Mouse (Mus musculus) B cell, adult (primary cell): ENCODE measurements around the gene Pcx. TPM values are rescaled to one million over a fixed set of nuclear protein-coding genes. Genes with fewer than 3 reads are reported as not detected.

ENCODE experiments used
- total RNA-seq: library from RNA; stranded (reverse); gene quantifications from 4 replicates; pipeline ENCODE4 v1.2.4, GENCODE M21; 2023; ENCODE audit not compliant: inconsistent age

Gene Pcx
- 3.8 to 8.0 TPM (median 4.9 TPM) in 4 replicates for total RNA-seq

DNA sequence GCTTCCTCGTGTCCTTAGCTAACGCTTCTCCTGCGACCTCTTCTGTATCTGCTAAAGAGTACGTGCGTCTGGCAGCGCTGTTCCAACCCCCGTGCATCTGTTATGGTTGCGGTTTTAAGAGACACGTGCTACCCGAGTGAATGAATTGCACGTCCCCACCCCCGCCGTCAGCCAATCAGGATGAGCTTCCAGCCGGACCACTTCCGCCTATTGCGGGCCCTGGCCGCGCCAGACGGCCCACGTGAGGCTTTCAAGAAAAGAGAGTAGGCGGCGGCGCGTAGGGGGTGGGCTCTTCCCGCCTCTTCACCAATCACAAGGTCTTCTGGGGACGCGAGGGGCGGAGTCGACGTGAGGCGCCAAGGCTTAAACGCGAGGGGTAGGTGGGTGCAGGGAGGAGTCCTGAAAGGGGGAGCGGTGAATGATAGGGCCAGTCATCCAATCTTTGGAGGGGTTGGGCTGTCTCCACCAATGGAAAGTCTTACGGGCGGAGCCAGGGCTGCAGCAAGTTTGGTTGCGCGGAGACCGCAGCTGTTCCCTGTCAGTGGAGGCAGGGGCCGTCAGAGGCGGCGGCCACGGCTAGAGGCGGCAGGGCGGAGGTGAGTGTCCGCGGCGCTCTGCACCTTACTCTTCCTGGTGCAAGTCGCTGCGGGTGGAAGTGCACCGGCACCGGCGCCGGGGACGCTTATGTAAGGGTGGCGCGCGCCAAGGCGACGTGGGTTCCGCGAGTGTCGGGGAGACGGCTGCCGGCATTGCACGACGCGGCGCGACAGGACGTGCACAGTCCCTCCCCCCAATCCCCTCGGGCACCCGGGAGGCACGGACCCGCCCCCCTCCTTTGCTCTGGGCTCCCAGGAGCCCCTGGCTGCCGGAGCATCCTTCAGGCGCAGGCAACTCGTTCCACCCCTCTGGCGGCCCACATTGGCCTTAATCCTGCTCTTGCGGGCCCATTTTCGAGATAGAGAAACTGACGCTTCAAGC, at the start of gene Pcx:
Gene Pcx, plus strand, starts transcription at position 487 of the 978 bp plus-strand sequence.

GRCm38 (mm10) chr19:4477345-4478189, 32.7 kb upstream of the Pcx start, which contains the start of gene Syt12:
Gene Syt12, minus strand, starts transcription at chr19:4477447.

DNA sequence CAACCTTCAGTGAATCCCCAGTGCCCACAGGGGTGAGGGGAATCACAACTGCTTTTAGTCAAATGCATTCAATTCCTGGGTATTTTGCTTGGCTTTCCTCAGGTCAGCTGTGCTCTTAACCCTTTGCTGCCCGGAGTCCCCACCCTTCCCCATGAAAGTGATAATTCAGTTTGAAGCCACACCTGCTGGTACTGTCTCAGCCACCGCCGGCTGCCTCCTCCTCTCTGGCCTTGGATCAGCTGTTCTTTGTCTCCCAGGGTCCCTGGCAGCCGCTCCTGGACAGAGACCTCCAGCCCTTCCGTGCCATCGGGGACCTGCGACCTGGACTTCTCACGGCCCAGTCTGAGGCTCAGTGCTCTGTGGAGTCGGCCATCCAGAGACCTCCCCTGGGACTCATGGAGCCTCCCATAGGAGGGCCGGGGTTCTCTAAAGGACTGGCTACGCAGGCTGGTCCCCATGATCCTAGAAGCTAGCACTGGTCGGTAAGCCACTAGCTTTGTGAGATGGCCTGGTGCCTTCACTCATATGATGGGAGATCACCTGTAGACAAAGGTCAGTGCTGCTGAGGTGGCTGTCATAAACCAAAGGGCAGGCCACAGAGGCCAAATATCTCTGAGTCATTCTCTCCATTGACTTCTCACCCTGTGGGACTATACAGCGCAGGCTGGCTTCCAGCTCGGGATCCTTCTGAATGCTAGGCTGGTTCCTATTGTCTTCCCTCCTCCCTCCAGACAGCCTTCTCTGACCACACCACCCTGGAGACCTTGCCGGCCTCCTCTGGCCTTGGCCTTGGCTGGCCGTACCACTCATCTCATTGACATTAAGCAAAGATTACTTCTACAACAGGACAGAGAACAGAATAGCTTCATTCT, 12.0 kb upstream of the Pcx start, which contains the start of gene 2010003K11Rik:
Gene 2010003K11Rik, minus strand, starts transcription at position 522 of the 872 bp plus-strand sequence.

GRCm38 (mm10) chr19:4615151-4616093, 105.2 kb downstream of the Pcx start, which contains the start of gene Lrfn4:
Gene Lrfn4, minus strand, starts transcription at chr19:4615667.

GRCm38 (mm10) chr19:4625179-4625828, 115.0 kb downstream of the Pcx start, which contains the start of gene Rce1:
Gene Rce1, minus strand, starts transcription at chr19:4625641.

Other genes with a start within 250 kb of the Pcx start
- gene Ssh3, start 241.3 kb upstream of the Pcx start, total RNA-seq: 22.2 to 34.5 TPM (median 24.6 TPM) in 4 replicates
- gene Ankrd13d, start 227.3 kb upstream of the Pcx start, total RNA-seq: 22.0 to 30.9 TPM (median 23.6 TPM) in 4 replicates
- 533 to 592 TPM (median 549 TPM) in 4 replicates for gene Grk2, start 204.2 kb upstream of the Pcx start, total RNA-seq
- 209 to 242 TPM (median 228 TPM) in 4 replicates for gene Kdm2a, start 112.2 kb upstream of the Pcx start, total RNA-seq
- gene Rhod, start 71.0 kb upstream of the Pcx start, total RNA-seq: 0.57 to 1.1 TPM (median 1.0 TPM) in 3 of 4 replicates, not detected in the other
- not detected in 4 replicates for gene Syt12, start 33.0 kb upstream of the Pcx start, total RNA-seq
- not detected in 4 replicates for gene 2010003K11Rik, start 11.9 kb upstream of the Pcx start, total RNA-seq
- gene Lrfn4, start 105.2 kb downstream of the Pcx start, total RNA-seq: 0.16 to 0.33 TPM (median 0.29 TPM) in 4 replicates
- gene Rce1, start 115.2 kb downstream of the Pcx start, total RNA-seq: 53.6 to 54.6 TPM (median 54.2 TPM) in 4 replicates
- gene Gm960, start 188.2 kb downstream of the Pcx start, total RNA-seq: not detected in 4 replicates
- not detected in 4 replicates for gene Sptbn2, start 200.7 kb downstream of the Pcx start, total RNA-seq
- 22.8 to 27.2 TPM (median 23.0 TPM) in 4 replicates for gene Rbm4b, start 246.0 kb downstream of the Pcx start, total RNA-seq